17 mouse cellular contexts compared by ENCODE assay signal in the genomic region with DNA sequence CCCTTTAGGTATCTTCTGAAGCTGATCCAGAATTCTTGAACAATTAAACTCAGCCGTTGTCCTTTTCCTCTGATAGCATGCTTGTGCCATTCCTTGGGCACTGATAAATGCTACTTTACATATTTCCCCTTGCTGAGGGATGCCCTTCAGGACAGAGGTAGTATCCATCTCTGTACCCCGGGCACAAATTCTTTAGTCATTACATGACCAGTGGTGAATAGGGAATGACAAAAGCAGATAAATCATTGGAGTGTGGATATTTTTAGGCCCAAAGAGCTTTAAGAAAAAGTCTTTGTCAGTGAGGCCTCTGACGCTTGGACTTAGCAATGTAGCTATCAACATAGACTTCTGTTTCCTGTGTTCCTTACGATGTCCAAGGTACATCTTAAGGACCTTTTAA.
DNase-seq lines count a peak whose midpoint lies in the region; ATAC-seq and TF ChIP-seq lines count a peak whose summit lies in the region.
"Had no signal": no experiment of that assay in that cellular context is flagged by ENCODE, and none has a peak within 500 bp of the region (broad histone marks: within the 10 kb centered on the region; RNA-seq: fewer than 3 reads in every experiment).

No protein-coding gene starts in this region.

- no peak for DNase-seq in heart, adult 2 months
- DNase-seq in heart, adult 18-20 months, result no peak
- DNase-seq in heart, postnatal 4 days, result no peak
- no peak for DNase-seq in liver, adult 2 months (ENCODE audit: extremely low read depth, low read depth, low spot score)
- no peak for DNase-seq in liver, postnatal 0 days
- DNase-seq in urinary bladder, postnatal 25 days (ENCODE audit: low spot score), result no peak
- DNase-seq: cerebellum, adult 11 months; cerebellum, adult 8-10 months; cerebellum, postnatal 14 days; embryo, embryonic 11 days had no signal

- H3K4me2 ChIP-seq in heart, embryonic 13.5 days, result peak overlapping the region; percentile 23; the same call in 1 of the 2 replicates
- no peak overlapping the region for H3K4me2 ChIP-seq in liver, postnatal 0 days (ENCODE audit: low read depth, low read length)
- H3K4me2 ChIP-seq: embryonic facial prominence, embryonic 15.5 days; hindbrain, embryonic 13.5 days had no signal

- H3K4me1 ChIP-seq in heart, adult 2 months (ENCODE audit: control insufficient read depth, insufficient read depth, low read length), result peaks cover 4% of the 10 kb centered on the region; the same call in 1 of the 2 replicates
- peaks cover 40% of the 10 kb centered on the region for H3K4me1 ChIP-seq in heart, embryonic 13.5 days
- H3K4me1 ChIP-seq in liver, adult 2 months (ENCODE audit: control insufficient read depth, insufficient read depth, low read length), result peaks cover 32% of the 10 kb centered on the region
- peaks cover 8% of the 10 kb centered on the region for H3K4me1 ChIP-seq in liver, postnatal 0 days (ENCODE audit: insufficient read depth)

- H3K9me3 ChIP-seq in heart, embryonic 13.5 days, result no peaks in the 10 kb centered on the region
- no peaks in the 10 kb centered on the region for H3K9me3 ChIP-seq in liver, postnatal 0 days (ENCODE audit: low read length)
- H3K9me3 ChIP-seq: embryonic facial prominence, embryonic 15.5 days; forebrain, embryonic 10.5 days; hindbrain, embryonic 13.5 days had no signal

- WGBS in heart, adult 2 months, result 32% methylated on average over 4 of the region's 4 CpGs
- WGBS in heart, embryonic 13.5 days, result 27% methylated on average over 4 of the region's 4 CpGs
- 87% methylated on average over 4 of the region's 4 CpGs for WGBS in liver, adult 2 months
- 60% methylated on average over 4 of the region's 4 CpGs for WGBS in liver, postnatal 0 days (ENCODE audit: insufficient replicate concordance)

- no peak overlapping the region for H3K9ac ChIP-seq in heart, adult 2 months (ENCODE audit: low read depth, low read length)
- H3K9ac ChIP-seq in heart, embryonic 13.5 days, result no peak overlapping the region
- H3K9ac ChIP-seq in liver, adult 2 months (ENCODE audit: low read depth, low read length), result no peak overlapping the region
- H3K9ac ChIP-seq in liver, postnatal 0 days (replicated peaks), result no peak overlapping the region
- H3K9ac ChIP-seq: embryonic facial prominence, embryonic 15.5 days; hindbrain, embryonic 13.5 days had no signal

- intact Hi-C loops in heart, adult 2 months (cut with DNase I), result loop anchor here (2.0 kb wide), 1 partner anchor 14 kb away; no protein-coding TSS in a partner anchor

- H3K36me3 ChIP-seq in heart, adult 2 months (ENCODE audit: control insufficient read depth, insufficient read depth, low read length), result 0 out of 2 replicates have a peak, but pooled peaks cover 3% of the 10 kb centered on the region
- H3K36me3 ChIP-seq in heart, embryonic 13.5 days, result peaks cover 9% of the 10 kb centered on the region
- no peaks in the 10 kb centered on the region for H3K36me3 ChIP-seq in liver, adult 2 months (ENCODE audit: control insufficient read depth, insufficient read depth, low read length)
- H3K36me3 ChIP-seq in liver, postnatal 0 days (replicated peaks; ENCODE audit: insufficient read depth, low read length), result 0 out of 2 replicates have a peak, but pooled peaks cover 2% of the 10 kb centered on the region
- H3K36me3 ChIP-seq: embryonic facial prominence, embryonic 15.5 days; forebrain, embryonic 10.5 days; hindbrain, embryonic 13.5 days had no signal

- no peaks in the 10 kb centered on the region for H3K27me3 ChIP-seq in heart, adult 2 months (ENCODE audit: control insufficient read depth, insufficient read depth, low read length)
- no peaks in the 10 kb centered on the region for H3K27me3 ChIP-seq in heart, embryonic 13.5 days (replicated peaks)
- H3K27me3 ChIP-seq in liver, adult 2 months (ENCODE audit: control insufficient read depth, insufficient read depth, low read length), result no peaks in the 10 kb centered on the region
- no peaks in the 10 kb centered on the region for H3K27me3 ChIP-seq in liver, postnatal 0 days (ENCODE audit: insufficient read depth, low read length)
- H3K27me3 ChIP-seq: embryonic facial prominence, embryonic 15.5 days; hindbrain, embryonic 13.5 days had no signal

- no peak for TF ChIP-seq CTCF in heart, adult 2 months (IDR thresholded peaks at IDR 0.05)
- no peak for TF ChIP-seq CTCF in liver, adult 2 months (IDR thresholded peaks at IDR 0.05; ENCODE audit: low read depth, low read length)
- no peak for TF ChIP-seq CTCF in liver, postnatal 0 days (IDR thresholded peaks at IDR 0.05; ENCODE audit: low read depth)

- H3K27ac ChIP-seq in heart, adult 2 months, result peak overlapping the region; percentile 84
- H3K27ac ChIP-seq in heart, embryonic 13.5 days (replicated peaks), result peak overlapping the region; percentile 91
- peak overlapping the region; percentile 32 for H3K27ac ChIP-seq in liver, adult 2 months (replicated peaks; ENCODE audit: insufficient read depth, low read depth, low read length)
- H3K27ac ChIP-seq in liver, postnatal 0 days (ENCODE audit: low read depth), result no peak overlapping the region
- H3K27ac ChIP-seq: embryonic facial prominence, embryonic 15.5 days; forebrain, embryonic 10.5 days; hindbrain, embryonic 13.5 days; hindbrain, postnatal 0 days had no signal

- no peak for TF ChIP-seq EP300 in heart, adult 2 months (IDR thresholded peaks at IDR 0.05; ENCODE audit: insufficient read depth, low read depth, low read length)
- TF ChIP-seq EP300 in liver, postnatal 0 days (IDR thresholded peaks at IDR 0.05; ENCODE audit: low read depth), result no peak

- no peak overlapping the region for H3K4me3 ChIP-seq in heart, adult 2 months
- no peak overlapping the region for H3K4me3 ChIP-seq in heart, embryonic 13.5 days
- no peak overlapping the region for H3K4me3 ChIP-seq in liver, adult 2 months (ENCODE audit: insufficient read depth, low read depth, low read length)
- no peak overlapping the region for H3K4me3 ChIP-seq in liver, postnatal 0 days (ENCODE audit: low read depth, low read length)
- H3K4me3 ChIP-seq: embryonic facial prominence, embryonic 15.5 days; erythroblast, embryonic 14.5 days; forebrain, embryonic 10.5 days; hindbrain, embryonic 13.5 days had no signal

- no peak for ATAC-seq in heart, embryonic 13.5 days (ENCODE audit: extremely low read depth, insufficient number of reproducible peaks, low FRiP score, low TSS enrichment)
- no peak; the same call in 1 of the 2 replicates for ATAC-seq in liver, postnatal 0 days
- ATAC-seq: forebrain, embryonic 14.5 days; hindbrain, postnatal 0 days had no signal

- no peaks in the 10 kb centered on the region for H3K79me2 ChIP-seq in heart, adult 2 months (replicated peaks; ENCODE audit: control insufficient read depth, insufficient read depth, low read length)
- peaks cover 5% of the 10 kb centered on the region; the same call in 1 of the 2 replicates for H3K79me2 ChIP-seq in liver, adult 2 months (ENCODE audit: control insufficient read depth, insufficient read depth, low read length)

- TF ChIP-seq POLR2A in heart, adult 2 months (IDR thresholded peaks at IDR 0.05; ENCODE audit: insufficient read depth, low read depth, low read length), result no peak
- TF ChIP-seq POLR2A in liver, adult 2 months (IDR thresholded peaks at IDR 0.05; ENCODE audit: extremely low read depth, insufficient read depth, low read length), result no peak
